Mouse (Mus musculus) brain, embryonic 14.5 days (tissue): ENCODE measurements at regions not wholly inside any gene's neighbourhood (a gene's known extent, or its start where the extent isn't known, plus 50 kb on each side); places are given as distances from the start of the nearest gene placed in this dataset.

Experiments used
- CTCF ChIP-seq: fragments of 200-500 bp; IDR thresholded peaks from 2 replicates; pipeline ENCODE4 v1.5.1; 2012; ENCODE audit warnings: inconsistent platforms, mild to moderate bottlenecking, moderate library complexity, borderline replicate concordance; ENCODE audit not compliant: insufficient read depth, insufficient read length; ENCODE audit errors: extremely low read depth
- POLR2A ChIP-seq: fragments of 200-500 bp; IDR thresholded peaks from 2 replicates; pipeline ENCODE4 v1.6.1; 2012; ENCODE audit warnings: mild to moderate bottlenecking, inconsistent platforms, borderline replicate concordance; ENCODE audit not compliant: poor library complexity, insufficient read depth, insufficient read length, severe bottlenecking; ENCODE audit errors: extremely low read depth

DNA sequence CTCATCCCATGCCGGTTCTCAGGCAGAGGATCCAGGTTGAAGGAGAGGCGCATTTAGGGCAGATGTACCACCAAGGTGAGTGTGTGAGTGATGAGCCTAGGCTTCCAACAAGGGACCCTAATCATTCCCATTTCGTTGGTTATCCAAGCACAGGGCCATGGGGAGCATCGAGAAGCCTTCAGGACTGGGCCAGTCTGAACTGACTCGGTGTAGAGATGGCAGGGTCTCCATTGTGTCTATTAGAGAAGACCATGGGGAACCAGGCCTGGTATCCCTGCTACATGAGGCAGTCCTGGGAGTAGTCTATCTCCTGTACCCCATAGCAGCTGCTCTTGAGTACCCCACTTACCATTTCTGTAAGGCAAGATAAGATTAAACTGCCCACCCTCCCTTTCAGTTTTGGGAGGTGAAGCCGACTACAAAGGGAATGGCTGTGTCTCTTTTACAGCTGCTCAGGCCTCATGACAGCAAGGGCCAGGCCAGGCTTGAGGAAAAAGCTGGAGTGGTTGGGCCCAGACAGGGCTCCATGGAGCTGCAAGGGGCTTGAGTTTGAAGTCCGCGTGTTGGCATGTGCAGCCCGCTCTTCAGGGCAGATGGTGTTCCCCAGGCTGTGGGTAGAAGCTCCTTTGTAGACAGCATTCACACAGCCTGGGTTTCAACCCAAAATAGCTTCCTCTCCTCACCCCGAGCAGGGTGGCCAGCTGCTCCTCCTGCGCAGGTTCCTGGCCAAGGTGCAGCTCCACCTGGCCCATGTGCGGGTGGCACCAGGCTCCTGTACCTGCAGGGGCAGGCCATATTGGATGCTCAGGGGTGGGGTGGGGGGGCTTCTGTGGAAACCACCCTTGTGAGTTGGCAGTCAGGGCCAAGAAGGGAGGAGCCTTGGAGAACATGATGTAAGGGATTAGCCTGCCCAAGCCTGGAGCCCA lies 52.6 kb upstream of the Klf13 start:
- TF ChIP-seq CTCF, result no peak
- TF ChIP-seq POLR2A, result no peak
